Mouse (Mus musculus): ENCODE data around the gene Ccp110. TPM values are rescaled to one million over a fixed set of nuclear protein-coding genes. Genes with fewer than 3 reads are reported as not detected.

The Ccp110 gene
- 29.9 and 32.7 TPM in 2 replicates for polyA plus RNA-seq (2015; fragmentation: Nextera tagmentation; extraction: Ambion mirVana)

DNA sequence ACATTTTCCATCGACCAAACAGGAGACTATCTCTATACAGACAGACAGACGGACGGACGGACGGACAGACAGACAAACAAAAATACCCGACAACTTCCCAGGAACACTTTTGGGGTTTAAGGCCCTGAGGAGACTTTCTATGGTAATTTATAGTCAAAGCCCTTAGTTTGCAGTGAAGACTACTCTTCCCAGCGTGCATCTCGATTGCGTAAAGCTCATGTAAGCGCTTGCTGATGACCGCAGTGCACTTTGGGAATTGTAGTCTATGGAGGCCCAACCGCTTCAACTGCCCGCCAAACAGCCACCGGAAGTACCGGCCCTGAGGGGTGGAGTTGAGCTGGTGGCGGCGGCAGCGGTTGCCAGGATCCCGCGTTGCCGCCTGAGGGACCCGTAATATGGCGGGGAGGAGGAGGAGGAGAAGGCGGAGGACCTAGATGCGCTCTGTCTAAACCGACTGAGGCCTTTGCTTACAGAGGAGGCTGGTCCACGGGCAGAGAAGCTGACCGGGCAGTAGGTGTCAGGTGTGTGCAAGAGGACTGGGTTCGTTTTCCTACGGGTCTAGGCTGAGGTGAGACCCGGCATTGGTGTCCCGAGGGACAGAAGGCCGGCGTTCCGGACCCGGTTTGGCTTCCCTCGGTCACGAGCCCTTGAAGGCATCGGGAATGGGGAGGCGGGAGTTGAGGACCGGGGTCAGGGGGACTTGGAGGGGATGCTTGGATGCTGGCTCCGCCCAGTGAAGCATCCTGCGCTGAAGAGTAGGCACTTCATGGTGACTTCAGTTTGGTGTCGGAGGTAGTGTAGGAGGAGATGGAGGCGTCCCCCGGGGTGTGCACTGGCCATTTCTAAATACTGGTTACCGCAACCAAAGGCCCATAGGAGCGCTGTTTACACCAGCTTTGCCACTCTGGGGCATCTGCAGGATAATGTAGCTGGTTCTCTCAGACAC, at the start of gene Ccp110:
Gene Ccp110 (plus strand): TSS at position 325 of the 946 bp plus-strand sequence.
- ATAC-seq (ENCODE audit: low read depth): peak; percentile 97
- 1% methylated on average over 48 of the region's 48 CpGs for WGBS
- H3K27ac ChIP-seq (replicated peaks): peak within 1 kb of the TSS; percentile 87

DNA sequence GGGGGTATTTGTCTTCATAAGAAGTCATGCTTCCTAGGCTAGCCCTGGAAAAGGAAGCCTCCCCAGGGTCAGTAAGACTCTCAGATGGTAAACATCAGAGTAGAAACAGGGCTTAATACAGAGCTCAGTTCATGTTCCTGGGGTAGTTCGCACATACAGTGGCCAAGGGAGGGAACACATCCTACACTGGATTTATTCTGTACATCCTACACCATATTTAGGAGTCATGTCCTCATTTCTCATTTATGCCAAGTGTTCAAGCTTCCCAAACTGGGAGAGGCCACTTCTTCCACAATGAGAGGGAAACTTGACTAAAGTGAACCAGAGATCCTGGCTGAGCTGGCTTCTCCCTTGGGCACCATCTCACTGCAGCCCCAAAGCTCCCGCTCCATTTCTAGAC, 44.6 kb upstream of the Ccp110 start:
- no peak for ATAC-seq (ENCODE audit: low read depth)
- H3K36me3 ChIP-seq: no peaks in the 10 kb centered on the region
- no peak overlapping the region for H3K27ac ChIP-seq (replicated peaks)
- peaks cover 10% of the 10 kb centered on the region for H3K9me3 ChIP-seq
- no peak overlapping the region for H3K9ac ChIP-seq
- H3K4me3 ChIP-seq: no peak overlapping the region
- no peaks in the 10 kb centered on the region for H3K27me3 ChIP-seq
- H3K4me1 ChIP-seq (replicated peaks): no peaks in the 10 kb centered on the region
- H3K4me2 ChIP-seq: no peak overlapping the region
- 88% methylated on average over 2 of the region's 2 CpGs for WGBS

More for the DNA sequence above, at the start of gene Ccp110:
- H3K27me3 ChIP-seq: no peaks in the 10 kb centered on the region
- H3K4me2 ChIP-seq: peak within 1 kb of the TSS; percentile 63
- H3K4me1 ChIP-seq (replicated peaks): peaks cover 13% of the 10 kb centered on the region
- H3K36me3 ChIP-seq: peaks cover 9% of the 10 kb centered on the region
- H3K9ac ChIP-seq: peak within 1 kb of the TSS; percentile 86
- H3K9me3 ChIP-seq: no peaks in the 10 kb centered on the region
- peak within 1 kb of the TSS; percentile 93 for H3K4me3 ChIP-seq

DNA sequence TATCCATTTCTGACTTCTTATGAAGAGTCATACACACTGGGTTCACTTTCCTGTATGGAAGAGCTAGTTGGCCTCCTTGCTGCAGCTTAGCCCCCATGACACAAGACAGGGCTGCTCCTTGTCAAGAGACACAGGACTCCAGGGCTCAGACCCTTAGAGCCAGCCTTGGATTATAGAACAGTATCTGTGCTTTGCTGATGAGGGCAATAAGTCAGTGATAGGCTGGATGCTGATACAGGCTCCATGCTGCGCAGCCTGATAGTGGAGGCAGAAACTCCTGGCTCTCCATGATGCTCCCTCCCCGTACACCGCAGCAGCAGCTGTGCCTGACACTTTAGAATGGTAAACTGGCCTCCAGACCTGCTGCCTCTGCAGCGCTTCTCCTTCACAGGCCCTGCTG, 42.2 kb upstream of the Ccp110 start:
- Histone ChIP-seq H3K4me2 (no peak overlapping the region), H3K27me3 (no peaks in the 10 kb centered on the region), H3K9me3 (no peaks in the 10 kb centered on the region), H3K36me3 (no peaks in the 10 kb centered on the region), H3K27ac (replicated peaks) (no peak overlapping the region), H3K4me3 (no peak overlapping the region), H3K9ac (no peak overlapping the region), H3K4me1 (replicated peaks) (no peaks in the 10 kb centered on the region)
- WGBS: 74% methylated on average over 4 of the region's 4 CpGs
- ATAC-seq (ENCODE audit: low read depth): no peak

DNA sequence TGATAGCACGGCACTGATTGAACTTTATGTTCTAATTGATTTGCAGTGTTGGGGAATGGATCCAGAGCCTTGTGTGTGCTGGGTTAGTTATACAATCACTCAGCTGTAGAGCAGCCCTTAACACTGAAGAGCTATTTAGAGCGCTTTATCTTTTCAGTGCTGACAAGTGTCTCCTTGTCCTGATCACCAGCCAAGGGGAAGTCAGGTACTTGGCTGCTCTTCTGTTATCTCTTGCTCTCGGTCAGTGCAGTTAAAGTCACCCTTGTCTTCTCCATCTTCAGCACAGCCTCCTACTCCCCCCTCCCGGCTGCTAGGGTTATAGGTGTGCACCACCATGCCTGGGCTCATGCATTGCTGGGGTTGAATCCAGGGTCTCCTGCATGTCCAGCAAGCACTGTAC, 35.5 kb upstream of the Ccp110 start:
- no peak for ATAC-seq (ENCODE audit: low read depth)
- Histone ChIP-seq H3K4me3 (no peak overlapping the region), H3K27ac (replicated peaks) (no peak overlapping the region), H3K9me3 (no peaks in the 10 kb centered on the region), H3K4me2 (no peak overlapping the region), H3K36me3 (no peaks in the 10 kb centered on the region), H3K27me3 (no peaks in the 10 kb centered on the region), H3K9ac (no peak overlapping the region), H3K4me1 (replicated peaks) (no peaks in the 10 kb centered on the region)
- WGBS: 81% methylated on average over 4 of the region's 4 CpGs

DNA sequence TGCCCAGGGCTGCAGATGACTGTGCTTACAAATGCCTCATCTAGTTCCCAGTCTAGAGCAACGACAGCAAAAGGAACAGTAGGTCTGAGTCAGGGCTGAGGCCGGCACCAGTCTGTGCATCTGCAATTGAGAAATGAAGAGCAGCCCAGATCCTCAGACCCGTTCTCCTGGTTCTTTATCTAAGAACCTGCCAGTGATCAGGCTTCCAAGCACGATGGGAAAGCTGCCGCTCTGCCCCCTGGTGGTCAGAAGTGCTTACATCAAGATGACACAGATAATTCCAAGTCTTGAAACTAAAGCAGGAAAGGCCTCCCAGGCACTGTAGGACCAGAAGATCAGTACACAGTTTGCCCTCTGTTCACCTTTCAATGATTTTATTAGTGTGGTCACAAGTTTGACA, 24.2 kb upstream of the Ccp110 start:
- WGBS: 30% methylated on average over 5 of the region's 5 CpGs
- Histone ChIP-seq H3K9ac (no peak overlapping the region), H3K4me1 (replicated peaks) (no peaks in the 10 kb centered on the region), H3K9me3 (no peaks in the 10 kb centered on the region), H3K27me3 (no peaks in the 10 kb centered on the region), H3K4me3 (no peak overlapping the region), H3K4me2 (no peak overlapping the region), H3K27ac (replicated peaks) (no peak overlapping the region), H3K36me3 (peaks cover 63% of the 10 kb centered on the region)
- peak; percentile 64; the same call in 1 of the 2 replicates for ATAC-seq (ENCODE audit: low read depth)

DNA sequence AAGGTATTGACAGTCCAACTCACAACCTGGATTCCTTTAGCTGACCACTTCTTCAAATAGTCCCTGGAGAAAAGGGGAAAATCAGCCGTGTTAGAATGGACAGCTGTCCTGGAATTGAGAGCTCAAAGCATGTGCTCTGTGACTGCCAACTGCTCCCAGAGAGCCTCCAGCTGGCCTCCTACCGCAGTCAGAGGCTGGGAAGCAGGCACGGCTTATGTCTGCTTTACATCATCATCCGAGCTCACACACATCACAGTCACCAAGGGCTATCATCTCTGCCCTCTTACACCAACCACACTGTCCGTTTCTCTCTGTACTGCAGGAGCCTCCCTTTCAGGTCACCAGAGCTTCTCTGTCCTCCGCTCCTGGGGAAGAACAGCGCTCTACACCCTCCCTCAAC, 23.3 kb upstream of the Ccp110 start:
- H3K9me3 ChIP-seq: no peaks in the 10 kb centered on the region
- no peaks in the 10 kb centered on the region for H3K4me1 ChIP-seq (replicated peaks)
- no peak overlapping the region for H3K4me2 ChIP-seq
- 85% methylated on average over 7 of the region's 7 CpGs for WGBS
- H3K36me3 ChIP-seq: peaks cover 72% of the 10 kb centered on the region
- H3K27ac ChIP-seq (replicated peaks): no peak overlapping the region
- no peak overlapping the region for H3K9ac ChIP-seq
- H3K27me3 ChIP-seq: no peaks in the 10 kb centered on the region
- no peak overlapping the region for H3K4me3 ChIP-seq
- ATAC-seq (ENCODE audit: low read depth): no peak

DNA sequence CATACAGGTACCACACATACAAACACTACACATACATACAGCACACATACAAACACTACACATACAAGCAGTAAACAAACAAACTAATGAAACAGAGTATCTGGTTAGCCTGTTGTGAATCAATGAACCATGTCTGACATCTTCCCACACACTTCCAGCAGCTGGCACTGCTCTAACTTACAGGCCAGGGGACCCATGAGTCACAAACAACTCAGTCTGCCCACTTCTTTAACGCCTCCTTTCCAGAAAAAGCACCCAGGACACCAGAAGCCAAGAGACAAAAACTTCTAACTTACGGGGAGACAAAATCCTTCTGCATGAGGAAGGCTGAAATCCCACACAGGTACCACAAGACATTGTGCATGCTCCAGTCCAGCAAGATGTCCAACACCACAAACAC, 21.1 kb upstream of the Ccp110 start:
- Histone ChIP-seq H3K4me2 (no peak overlapping the region), H3K4me3 (no peak overlapping the region), H3K36me3 (peaks cover 91% of the 10 kb centered on the region), H3K27ac (replicated peaks) (no peak overlapping the region), H3K9me3 (no peaks in the 10 kb centered on the region), H3K4me1 (replicated peaks) (no peaks in the 10 kb centered on the region), H3K9ac (no peak overlapping the region), H3K27me3 (no peaks in the 10 kb centered on the region)
- no peak for ATAC-seq (ENCODE audit: low read depth)
- 92% methylated on average over 2 of the region's 2 CpGs for WGBS

DNA sequence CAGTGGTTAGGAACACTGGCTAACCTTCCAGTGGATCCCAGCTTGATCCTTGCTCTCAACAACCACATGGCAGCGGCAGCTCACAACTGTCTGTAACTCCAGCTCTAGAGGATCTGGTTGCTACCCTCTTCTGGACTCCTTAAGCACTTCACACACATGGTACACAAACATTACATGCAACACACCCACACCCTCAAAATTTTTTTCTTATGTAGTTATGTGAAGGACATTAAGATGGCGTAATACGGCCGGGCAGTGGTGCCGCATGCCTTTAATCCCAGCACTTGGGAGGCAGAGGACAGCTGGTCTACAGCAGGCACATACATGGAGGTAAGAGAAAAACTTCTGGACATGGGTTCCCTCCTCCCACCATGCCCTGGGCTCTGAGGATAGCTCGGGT, 16.2 kb upstream of the Ccp110 start:
- peaks cover 7% of the 10 kb centered on the region; the same call in 1 of the 2 replicates for H3K4me1 ChIP-seq (replicated peaks)
- no peak overlapping the region for H3K4me3 ChIP-seq
- no peak for ATAC-seq (ENCODE audit: low read depth)
- WGBS: 95% methylated on average over 6 of the region's 6 CpGs
- no peaks in the 10 kb centered on the region for H3K9me3 ChIP-seq
- peaks cover 75% of the 10 kb centered on the region for H3K36me3 ChIP-seq
- H3K27ac ChIP-seq (replicated peaks): no peak overlapping the region
- no peaks in the 10 kb centered on the region for H3K27me3 ChIP-seq
- no peak overlapping the region for H3K9ac ChIP-seq
- H3K4me2 ChIP-seq: no peak overlapping the region

DNA sequence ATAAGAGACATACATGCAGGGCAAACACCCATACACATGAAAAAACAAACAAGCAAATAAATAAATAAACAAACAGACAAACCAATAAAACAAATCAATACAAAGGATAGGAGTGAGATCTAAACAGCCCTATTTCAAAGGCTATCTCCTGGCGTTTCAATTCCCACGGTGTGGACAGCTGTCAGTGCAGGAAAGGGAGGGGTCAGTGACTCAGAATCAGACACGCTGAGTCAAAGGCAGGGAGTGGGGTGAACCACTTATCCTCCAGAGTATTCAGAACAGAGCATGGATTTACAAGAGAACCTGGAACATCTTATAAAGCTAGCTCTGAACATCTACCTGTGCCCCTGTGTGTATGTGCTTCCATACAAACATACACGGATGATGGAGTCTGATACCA, 15.2 kb upstream of the Ccp110 start:
- peaks cover 71% of the 10 kb centered on the region for H3K36me3 ChIP-seq

DNA sequence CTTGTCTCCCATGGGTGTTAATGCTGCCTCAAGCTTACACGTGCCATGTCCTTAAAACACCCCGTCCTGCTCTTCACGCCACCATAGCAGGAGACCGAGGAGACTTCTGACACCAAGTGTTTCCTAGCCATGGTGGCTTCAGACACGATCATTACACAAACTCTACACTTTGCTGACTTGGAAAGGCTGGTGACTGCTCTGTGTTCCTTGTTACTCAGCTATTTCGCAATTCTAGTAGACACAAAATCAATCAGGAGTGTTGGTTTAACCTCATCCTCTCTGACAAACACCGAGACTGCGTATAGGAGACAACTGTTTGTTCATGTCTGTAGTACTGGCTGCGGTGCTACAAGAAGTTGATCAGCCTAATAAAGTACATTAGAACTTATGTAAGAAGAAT, 13.5 kb upstream of the Ccp110 start:
- no peak for ATAC-seq (ENCODE audit: low read depth)
- Histone ChIP-seq H3K27me3 (no peaks in the 10 kb centered on the region), H3K27ac (replicated peaks) (no peak overlapping the region), H3K4me1 (replicated peaks) (peaks cover 18% of the 10 kb centered on the region), H3K9me3 (no peaks in the 10 kb centered on the region), H3K9ac (no peak overlapping the region), H3K4me3 (no peak overlapping the region), H3K36me3 (peaks cover 57% of the 10 kb centered on the region), H3K4me2 (no peak overlapping the region)
- WGBS: 91% methylated on average over 9 of the region's 9 CpGs

More for the DNA sequence above, 15.2 kb upstream of the Ccp110 start:
- Histone ChIP-seq H3K4me2 (no peak overlapping the region), H3K27ac (replicated peaks) (no peak overlapping the region), H3K27me3 (no peaks in the 10 kb centered on the region), H3K4me3 (no peak overlapping the region), H3K4me1 (replicated peaks) (peaks cover 7% of the 10 kb centered on the region; the same call in 1 of the 2 replicates), H3K9ac (no peak overlapping the region), H3K9me3 (no peaks in the 10 kb centered on the region)
- ATAC-seq (ENCODE audit: low read depth): no peak
- WGBS: 85% methylated on average over 4 of the region's 4 CpGs

DNA sequence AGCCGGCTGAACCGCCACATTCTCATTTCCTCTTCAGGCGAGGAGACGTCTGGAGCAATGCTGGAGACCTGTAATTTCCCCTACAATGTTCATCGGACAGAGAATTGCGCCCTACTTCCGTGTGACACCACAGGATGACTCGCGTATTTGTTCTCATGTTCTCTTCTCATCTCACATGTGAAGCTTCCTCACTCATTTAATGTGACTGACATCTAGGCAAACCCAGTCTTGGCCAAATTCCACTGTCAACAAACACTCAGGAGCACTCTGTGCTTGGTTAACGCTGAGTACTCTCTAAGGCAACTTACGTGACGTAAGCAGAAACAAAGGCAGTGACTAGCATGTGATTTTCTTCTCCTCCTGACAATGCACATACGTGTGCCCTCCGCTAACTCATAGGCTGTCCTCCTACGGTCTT, 9.2 kb upstream of the Ccp110 start:
- Histone ChIP-seq H3K27ac (replicated peaks) (no peak overlapping the region), H3K4me1 (replicated peaks) (peaks cover 36% of the 10 kb centered on the region), H3K9me3 (no peaks in the 10 kb centered on the region), H3K4me2 (peak overlapping the region; percentile 64), H3K9ac (no peak overlapping the region), H3K4me3 (no peak overlapping the region), H3K27me3 (no peaks in the 10 kb centered on the region), H3K36me3 (peaks cover 16% of the 10 kb centered on the region)
- WGBS: 90% methylated on average over 15 of the region's 15 CpGs
- no peak for ATAC-seq (ENCODE audit: low read depth)

DNA sequence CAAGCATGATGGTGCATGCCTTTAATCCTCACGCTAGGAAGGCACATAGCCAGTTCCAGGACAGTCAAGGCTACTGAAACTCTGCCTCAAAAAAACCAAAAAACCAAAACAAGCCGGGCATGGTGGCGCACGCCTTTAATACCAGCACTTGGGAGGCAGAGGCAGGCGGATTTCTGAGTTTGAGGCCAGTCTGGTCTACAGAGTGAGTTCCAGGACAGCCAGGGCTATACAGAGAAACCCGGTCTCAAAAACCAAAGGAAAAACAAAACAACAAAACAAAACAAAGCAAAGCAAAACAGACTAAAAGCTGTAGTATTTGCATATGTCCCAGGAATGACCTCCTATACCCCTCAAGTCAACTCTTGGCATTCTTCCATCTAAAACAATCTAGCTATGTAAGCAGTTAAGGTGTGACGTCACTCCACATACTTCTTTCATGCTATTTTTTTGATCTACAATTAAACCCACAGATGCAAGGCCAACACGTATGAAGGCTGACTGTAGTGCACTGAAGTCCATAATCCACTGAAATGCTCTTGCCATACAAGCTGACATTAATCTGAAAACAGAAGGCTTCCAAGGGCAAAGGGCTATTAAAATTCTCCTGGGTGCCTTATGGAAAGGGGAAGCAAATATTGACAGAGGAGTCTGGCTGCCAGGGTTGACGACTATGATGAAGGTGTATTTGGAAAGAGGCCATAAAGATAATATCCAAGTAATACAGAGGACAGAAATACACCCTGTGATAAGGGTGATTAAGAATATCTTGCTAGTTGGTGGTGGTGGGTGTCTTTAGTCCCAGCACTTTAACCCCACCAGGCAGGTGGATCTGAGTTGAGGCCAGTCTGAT, 8.1 kb upstream of the Ccp110 start:
- no peak for ATAC-seq (ENCODE audit: low read depth)
- Histone ChIP-seq H3K4me3 (peak overlapping the region; percentile 89), H3K9ac (peak overlapping the region; percentile 94), H3K4me1 (replicated peaks) (peaks cover 36% of the 10 kb centered on the region), H3K36me3 (peaks cover 9% of the 10 kb centered on the region), H3K27me3 (no peaks in the 10 kb centered on the region), H3K9me3 (no peaks in the 10 kb centered on the region), H3K4me2 (peak overlapping the region; percentile 64), H3K27ac (replicated peaks) (peak overlapping the region; percentile 94)
- WGBS: 75% methylated on average over 9 of the region's 9 CpGs

Measured in neural tube, embryonic 13.5 days (tissue).